Mouse (Mus musculus) lung, embryonic 15.5 days (tissue): ENCODE results near the gene Ccdc187. TPM values are rescaled to one million over a fixed set of nuclear protein-coding genes. Genes with fewer than 3 reads are reported as not detected.

Experiments used
- ATAC-seq: fragments of 200-750 bp; cut with Nextera tagmentation; 2 replicates; pipeline ENCODE4 v1.8.0; 2017; ENCODE audit warnings: moderate number of reproducible peaks, borderline replicate concordance; ENCODE audit not compliant: low FRiP score, low TSS enrichment; ENCODE audit errors: extremely low read depth
- H3K27ac ChIP-seq: fragments of 300-500 bp; sonication (generic); 2 replicates; pipeline ENCODE4 v1.5.1; 2015; ENCODE audit warnings: moderate library complexity, mild to moderate bottlenecking, inconsistent platforms
- H3K27me3 ChIP-seq: fragments of 300-500 bp; sonication (generic); 2 replicates; pipeline ENCODE4 v1.6.1; 2015; ENCODE audit warnings: inconsistent platforms
- H3K36me3 ChIP-seq: fragments of 300-500 bp; sonication (generic); 2 replicates; pipeline ENCODE4 v1.6.1; 2015; ENCODE audit warnings: inconsistent platforms
- H3K4me1 ChIP-seq: fragments of 300-500 bp; sonication (generic); 2 replicates; pipeline ENCODE4 v1.6.1; 2015; ENCODE audit warnings: inconsistent platforms
- H3K4me2 ChIP-seq: fragments of 300-500 bp; sonication (generic); 2 replicates; pipeline ENCODE4 v1.6.1; 2015; ENCODE audit warnings: inconsistent platforms, mild to moderate bottlenecking, moderate library complexity
- H3K4me3 ChIP-seq: fragments of 300-500 bp; sonication (generic); 2 replicates; pipeline ENCODE4 v1.5.1; 2015; ENCODE audit warnings: mild to moderate bottlenecking, inconsistent platforms
- H3K9ac ChIP-seq: fragments of 300-500 bp; sonication (generic); 2 replicates; pipeline ENCODE4 v1.6.1; 2015; ENCODE audit warnings: inconsistent platforms
- H3K9me3 ChIP-seq: fragments of 300-500 bp; sonication (generic); 2 replicates; pipeline ENCODE4 v1.6.1; 2016; ENCODE audit warnings: inconsistent platforms
- WGBS: fragments of 180-500 bp; shearing (Covaris S2); methylation state at CpG from one replicate; pipeline ENCODE4 v1.1.7; 2015; 5-methylcytosine and 5-hydroxymethylcytosine counted together
- polyA plus RNA-seq: library from polyadenylated mRNA; unstranded; fragments of >200 nt; fragmentation: Nextera tagmentation; extraction: Ambion mirVana; gene quantifications from 2 replicates; pipeline ENCODE4 v1.2.1, GENCODE M21; 2015

Ccdc187 gene
- polyA plus RNA-seq, 1 experiment from 2014 or later = 0.34 TPM

GRCm38 (mm10) chr2:26201926-26202848 lies 92.2 kb downstream of the Ccdc187 start:
- under 1% methylated on average over 77 of the region's 77 CpGs for WGBS
- ATAC-seq = no peak
- H3K4me1 ChIP-seq = peaks cover 35% of the 10 kb centered on the region
- H3K27ac ChIP-seq = no peak overlapping the region
- H3K27me3 ChIP-seq = peaks cover 100% of the 10 kb centered on the region
- peak overlapping the region; percentile 19; the same call in 1 of the 2 replicates for H3K4me3 ChIP-seq
- peak overlapping the region; percentile 44 for H3K4me2 ChIP-seq
- no peaks in the 10 kb centered on the region for H3K9me3 ChIP-seq
- H3K9ac ChIP-seq = no peak overlapping the region
- no peaks in the 10 kb centered on the region for H3K36me3 ChIP-seq

GRCm38 (mm10) chr2:26198488-26198887 lies 95.9 kb downstream of the Ccdc187 start:
- peak overlapping the region; percentile 11; the same call in 1 of the 2 replicates for H3K4me3 ChIP-seq
- 1% methylated on average over 10 of the region's 10 CpGs for WGBS
- peak overlapping the region; percentile 50 for H3K4me2 ChIP-seq

GRCm38 (mm10) chr2:26194552-26195339 lies 99.6 kb downstream of the Ccdc187 start:
- no peaks in the 10 kb centered on the region for H3K36me3 ChIP-seq
- H3K27me3 ChIP-seq = peaks cover 74% of the 10 kb centered on the region
- H3K4me2 ChIP-seq = no peak overlapping the region
- no peaks in the 10 kb centered on the region for H3K9me3 ChIP-seq
- WGBS = 42% methylated on average over 7 of the region's 7 CpGs
- no peak overlapping the region for H3K27ac ChIP-seq
- peaks cover 14% of the 10 kb centered on the region for H3K4me1 ChIP-seq
- no peak overlapping the region for H3K9ac ChIP-seq
- no peak overlapping the region for H3K4me3 ChIP-seq
- ATAC-seq = no peak

More at GRCm38 (mm10) chr2:26198488-26198887, 95.9 kb downstream of the Ccdc187 start:
- H3K4me1 ChIP-seq = peaks cover 31% of the 10 kb centered on the region
- H3K36me3 ChIP-seq = no peaks in the 10 kb centered on the region
- peaks cover 95% of the 10 kb centered on the region for H3K27me3 ChIP-seq
- no peak overlapping the region for H3K9ac ChIP-seq
- H3K27ac ChIP-seq = no peak overlapping the region
- ATAC-seq = peak; percentile 89; the same call in 1 of the 2 replicates
- no peaks in the 10 kb centered on the region for H3K9me3 ChIP-seq

Other genes starting within 250 kb of the Ccdc187 start
- 10.3 and 11.2 TPM in 2 replicates for gene Nacc2, start 171.3 kb downstream of the Ccdc187 start, polyA plus RNA-seq
- not detected in 2 replicates for gene Lhx3, start 86.3 kb downstream of the Ccdc187 start, polyA plus RNA-seq
- gene Qsox2, start 57.0 kb downstream of the Ccdc187 start, polyA plus RNA-seq = 22.8 and 24.5 TPM in 2 replicates
- 54.6 and 55.3 TPM in 2 replicates for gene Gpsm1, start 21.0 kb upstream of the Ccdc187 start, polyA plus RNA-seq
- 25.5 and 27.3 TPM in 2 replicates for gene Dnlz, start 57.6 kb upstream of the Ccdc187 start, polyA plus RNA-seq
- gene Card9, start 66.4 kb upstream of the Ccdc187 start, polyA plus RNA-seq = 1.7 and 3.0 TPM in 2 replicates
- gene Snapc4, start 86.1 kb upstream of the Ccdc187 start, polyA plus RNA-seq = 23.1 and 30.0 TPM in 2 replicates
- gene Entr1, start 94.8 kb upstream of the Ccdc187 start, polyA plus RNA-seq = 107 and 117 TPM in 2 replicates
- 95.2 and 99.7 TPM in 2 replicates for gene Pmpca, start 94.8 kb upstream of the Ccdc187 start, polyA plus RNA-seq
- 17.3 and 20.3 TPM in 2 replicates for gene Inpp5e, start 114.6 kb upstream of the Ccdc187 start, polyA plus RNA-seq
- gene Sec16a, start 150.7 kb upstream of the Ccdc187 start, polyA plus RNA-seq = 18.2 and 21.3 TPM in 2 replicates
- 22.1 and 23.9 TPM in 2 replicates for gene Notch1, start 222.1 kb upstream of the Ccdc187 start, polyA plus RNA-seq